Mouse (Mus musculus): Measurements from ENCODE around the gene Coro2a.

DNA sequence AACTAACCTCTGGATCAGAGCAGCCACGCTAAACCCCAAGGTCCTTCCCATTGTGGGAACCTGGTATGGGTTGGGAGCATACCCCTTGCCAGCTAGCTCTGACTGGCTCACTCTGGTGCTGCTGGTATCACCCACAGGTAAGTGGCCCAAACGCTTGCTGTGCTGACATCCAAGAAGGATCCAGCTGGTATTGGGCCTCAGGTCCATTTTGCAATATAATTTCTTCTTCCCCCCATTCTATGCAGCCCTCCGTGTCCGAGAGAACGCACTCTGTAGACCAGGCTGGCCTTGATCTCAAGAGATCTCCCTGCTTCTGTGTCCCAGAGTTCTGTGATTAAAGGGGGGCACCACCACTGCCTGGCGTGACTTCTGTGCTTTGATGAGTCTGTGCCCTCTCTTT is 108.9 kb downstream of the Coro2a start:
- TF ChIP-seq CTCF (IDR thresholded peaks at IDR 0.05; ENCODE audit: extremely low read depth, insufficient read length, insufficient replicate concordance, low read depth, low read length) (no peak), POLR2A (IDR thresholded peaks at IDR 0.05; ENCODE audit: low read depth, low read length) (no peak)

Measured in small intestine, adult 2 months (tissue).